Mouse (Mus musculus): ENCODE measurements around the gene Rbbp9. TPM values are rescaled to one million over a fixed set of nuclear protein-coding genes. Genes with fewer than 3 reads are reported as not detected.

Rbbp9 gene
- total and polyA plus RNA-seq, 3 experiments, result 0.13 to 0.42 (median 0.14) TPM

- no peaks in the 10 kb centered on the region for H3K27me3 ChIP-seq (replicated peaks)
- peak overlapping the region in 1 of 3 experiments; percentile 21 for H3K4me3 ChIP-seq (replicated peaks in 1 of 3; ENCODE audit: low read depth in 2 of 3, low read length in 2 of 3, poor library complexity in 1 of 3)
- dilution Hi-C loops (cut with MboI; ENCODE audit: extremely low pct_ligation_motif_present, extremely low pct_unique_long_range_greater_than_20kb, low sequenced_read_pairs) (no loop called here), in situ Hi-C loops (cut with MboI; ENCODE audit: low pct_ligation_motif_present, low pct_unique_long_range_greater_than_20kb, low sequenced_read_pairs) (no loop called here)
- no peak overlapping the region for H3K27ac ChIP-seq (ENCODE audit: insufficient read depth, low read depth)
- DNase-seq (ENCODE audit: extremely low read depth), result no peak
- TF ChIP-seq ETS1 (conservative IDR thresholded peaks at IDR 0.05; ENCODE audit: low read depth, low read length), result no peak
- no peak for TF ChIP-seq BHLHE40 (IDR thresholded peaks at IDR 0.05; ENCODE audit: low read depth, low read length)
- TF ChIP-seq ELF1 (IDR thresholded peaks at IDR 0.05; ENCODE audit: low read depth, low read length), result no peak
- no peak for TF ChIP-seq PAX5 (IDR thresholded peaks at IDR 0.05; ENCODE audit: low read length)
- no peak for TF ChIP-seq CTCF (conservative IDR thresholded peaks at IDR 0.05 in 1 of 2, IDR thresholded peaks at IDR 0.05 in 1 of 2; ENCODE audit: low read depth in 2 of 2, low read length in 2 of 2)
- peak; percentile 9; the same call in 1 of the 2 replicates for TF ChIP-seq EP300 (IDR thresholded peaks at IDR 0.05; ENCODE audit: low read length)
- no peak for TF ChIP-seq KAT2A (IDR thresholded peaks at IDR 0.05; ENCODE audit: insufficient replicate concordance, low read length)
- TF ChIP-seq MXI1 (IDR thresholded peaks at IDR 0.05; ENCODE audit: low read depth, low read length), result no peak
- TF ChIP-seq HCFC1 (IDR thresholded peaks at IDR 0.05; ENCODE audit: low read depth, low read length), result no peak
- 0 out of 2 replicates have a peak, but pooled peaks have one; percentile 32 for TF ChIP-seq MAX (IDR thresholded peaks at IDR 0.05; ENCODE audit: low read length)
- no peak for TF ChIP-seq MEF2A (IDR thresholded peaks at IDR 0.05; ENCODE audit: borderline replicate concordance, low read depth, low read length)
- no peak for TF ChIP-seq USF1 (IDR thresholded peaks at IDR 0.05; ENCODE audit: low read depth, low read length)
- no peak for TF ChIP-seq TBP (conservative IDR thresholded peaks at IDR 0.05; ENCODE audit: low read depth, low read length)
- TF ChIP-seq SIN3A (IDR thresholded peaks at IDR 0.05; ENCODE audit: low read length), result no peak
- no peak for TF ChIP-seq SMC3 (IDR thresholded peaks at IDR 0.05; ENCODE audit: low read depth, low read length)
- TF ChIP-seq RCOR1 (conservative IDR thresholded peaks at IDR 0.05; ENCODE audit: low read depth, low read length), result no peak
- no peak for TF ChIP-seq MAFK (IDR thresholded peaks at IDR 0.05; ENCODE audit: insufficient replicate concordance, low read length)
- peaks cover 7 to 12% of the 10 kb centered on the region in 2 experiments for H3K4me1 ChIP-seq (ENCODE audit: control insufficient read depth in 1 of 2, insufficient read depth in 2 of 2)
- no peaks in the 10 kb centered on the region for H3K9me3 ChIP-seq (replicated peaks; ENCODE audit: low read length)
- peak overlapping the region; percentile 25 for H3K9ac ChIP-seq (ENCODE audit: insufficient read depth, low read depth)
- peak overlapping the region; percentile 55; the same call in 1 of the 2 replicates for H3K4me2 ChIP-seq (ENCODE audit: insufficient read depth, low read depth, poor library complexity, severe bottlenecking)
- peaks cover 0 to 3% of the 10 kb centered on the region in 2 experiments for H3K36me3 ChIP-seq (replicated peaks in 1 of 2; ENCODE audit: control insufficient read depth in 1 of 2, insufficient read depth in 1 of 2, low read length in 1 of 2)
- no peaks in the 10 kb centered on the region for H3K79me2 ChIP-seq (replicated peaks; ENCODE audit: control insufficient read depth, extremely low read depth, insufficient read depth, poor library complexity, severe bottlenecking)
Measured at GRCm38 (mm10) chr2:144547559-144547958, 3.1 kb downstream of the Rbbp9 start.

GRCm38 (mm10) chr2:144545481-144545880 lies 5.2 kb downstream of the Rbbp9 start:
- H3K36me3 ChIP-seq (replicated peaks in 1 of 2; ENCODE audit: control insufficient read depth in 1 of 2, insufficient read depth in 1 of 2, low read length in 1 of 2), result peaks cover 0 to 10% of the 10 kb centered on the region in 2 experiments

More at GRCm38 (mm10) chr2:144545481-144545880, 5.2 kb downstream of the Rbbp9 start:
- dilution Hi-C loops (cut with MboI; ENCODE audit: extremely low pct_ligation_motif_present, extremely low pct_unique_long_range_greater_than_20kb, low sequenced_read_pairs) (no loop called here), in situ Hi-C loops (cut with MboI; ENCODE audit: low pct_ligation_motif_present, low pct_unique_long_range_greater_than_20kb, low sequenced_read_pairs) (no loop called here)
- H3K4me2 ChIP-seq (ENCODE audit: insufficient read depth, low read depth, poor library complexity, severe bottlenecking), result no peak overlapping the region
- H3K4me1 ChIP-seq (ENCODE audit: control insufficient read depth in 1 of 2, insufficient read depth in 2 of 2), result peaks cover 7 to 12% of the 10 kb centered on the region in 2 experiments
- H3K79me2 ChIP-seq (replicated peaks; ENCODE audit: control insufficient read depth, extremely low read depth, insufficient read depth, poor library complexity, severe bottlenecking), result no peaks in the 10 kb centered on the region
- no peaks in the 10 kb centered on the region for H3K9me3 ChIP-seq (replicated peaks; ENCODE audit: low read length)
- no peak overlapping the region for H3K4me3 ChIP-seq (replicated peaks in 1 of 3; ENCODE audit: low read depth in 2 of 3, low read length in 2 of 3, poor library complexity in 1 of 3)
- no peak overlapping the region for H3K9ac ChIP-seq (ENCODE audit: insufficient read depth, low read depth)
- DNase-seq (ENCODE audit: extremely low read depth), result no peak
- TF ChIP-seq ZMIZ1 (IDR thresholded peaks at IDR 0.05; ENCODE audit: low read depth, low read length), result no peak
- no peak for TF ChIP-seq ZKSCAN1 (IDR thresholded peaks at IDR 0.05; ENCODE audit: borderline replicate concordance, low read depth, low read length)
- no peak for TF ChIP-seq SMC3 (IDR thresholded peaks at IDR 0.05; ENCODE audit: low read depth, low read length)
- no peak for TF ChIP-seq CTCF (conservative IDR thresholded peaks at IDR 0.05 in 1 of 2, IDR thresholded peaks at IDR 0.05 in 1 of 2; ENCODE audit: low read depth in 2 of 2, low read length in 2 of 2)
- no peak for TF ChIP-seq POLR2AphosphoS2 (IDR thresholded peaks at IDR 0.05; ENCODE audit: low read depth, low read length)
- no peak for TF ChIP-seq E2F4 (IDR thresholded peaks at IDR 0.05; ENCODE audit: insufficient replicate concordance, low read depth, low read length)
- no peak for TF ChIP-seq ZNF384 (IDR thresholded peaks at IDR 0.05; ENCODE audit: low read depth, low read length)
- no peaks in the 10 kb centered on the region for H3K27me3 ChIP-seq (replicated peaks)
- H3K27ac ChIP-seq (ENCODE audit: insufficient read depth, low read depth), result no peak overlapping the region
